Mouse (Mus musculus) lung, embryonic 15.5 days (tissue): ENCODE measurements around the gene Slbp. TPM values are rescaled to one million over a fixed set of nuclear protein-coding genes. Genes with fewer than 3 reads are reported as not detected.

ENCODE experiments used
- ATAC-seq: fragments of 200-750 bp; cut with Nextera tagmentation; 2 replicates; pipeline ENCODE4 v1.8.0; 2017; ENCODE audit warnings: moderate number of reproducible peaks, borderline replicate concordance; ENCODE audit not compliant: low FRiP score, low TSS enrichment; ENCODE audit errors: extremely low read depth
- H3K27ac ChIP-seq: fragments of 300-500 bp; sonication (generic); 2 replicates; pipeline ENCODE4 v1.5.1; 2015; ENCODE audit warnings: moderate library complexity, mild to moderate bottlenecking, inconsistent platforms
- H3K27me3 ChIP-seq: fragments of 300-500 bp; sonication (generic); 2 replicates; pipeline ENCODE4 v1.6.1; 2015; ENCODE audit warnings: inconsistent platforms
- H3K36me3 ChIP-seq: fragments of 300-500 bp; sonication (generic); 2 replicates; pipeline ENCODE4 v1.6.1; 2015; ENCODE audit warnings: inconsistent platforms
- H3K4me1 ChIP-seq: fragments of 300-500 bp; sonication (generic); 2 replicates; pipeline ENCODE4 v1.6.1; 2015; ENCODE audit warnings: inconsistent platforms
- H3K4me2 ChIP-seq: fragments of 300-500 bp; sonication (generic); 2 replicates; pipeline ENCODE4 v1.6.1; 2015; ENCODE audit warnings: inconsistent platforms, mild to moderate bottlenecking, moderate library complexity
- H3K4me3 ChIP-seq: fragments of 300-500 bp; sonication (generic); 2 replicates; pipeline ENCODE4 v1.5.1; 2015; ENCODE audit warnings: mild to moderate bottlenecking, inconsistent platforms
- H3K9ac ChIP-seq: fragments of 300-500 bp; sonication (generic); 2 replicates; pipeline ENCODE4 v1.6.1; 2015; ENCODE audit warnings: inconsistent platforms
- H3K9me3 ChIP-seq: fragments of 300-500 bp; sonication (generic); 2 replicates; pipeline ENCODE4 v1.6.1; 2016; ENCODE audit warnings: inconsistent platforms
- WGBS: fragments of 180-500 bp; shearing (Covaris S2); methylation state at CpG from one replicate; pipeline ENCODE4 v1.1.7; 2015; 5-methylcytosine and 5-hydroxymethylcytosine counted together
- polyA plus RNA-seq: library from polyadenylated mRNA; unstranded; fragments of >200 nt; fragmentation: Nextera tagmentation; extraction: Ambion mirVana; gene quantifications from 2 replicates; pipeline ENCODE4 v1.2.1, GENCODE M21; 2015

Slbp gene
- polyA plus RNA-seq, 1 experiment from 2014 or later = 284 TPM

GRCm38 (mm10) chr5:33689852-33690645 is 37.7 kb upstream of the Slbp start:
- no peak for ATAC-seq
- Histone ChIP-seq H3K4me1 (peaks cover 66% of the 10 kb centered on the region), H3K4me3 (no peak overlapping the region), H3K4me2 (no peak overlapping the region), H3K36me3 (no peaks in the 10 kb centered on the region), H3K9ac (no peak overlapping the region), H3K27me3 (0 out of 2 replicates have a peak, but pooled peaks cover 5% of the 10 kb centered on the region), H3K9me3 (no peaks in the 10 kb centered on the region), H3K27ac (peak overlapping the region; percentile 25; the same call in 1 of the 2 replicates)
- 73% methylated on average over 11 of the region's 11 CpGs for WGBS

DNA sequence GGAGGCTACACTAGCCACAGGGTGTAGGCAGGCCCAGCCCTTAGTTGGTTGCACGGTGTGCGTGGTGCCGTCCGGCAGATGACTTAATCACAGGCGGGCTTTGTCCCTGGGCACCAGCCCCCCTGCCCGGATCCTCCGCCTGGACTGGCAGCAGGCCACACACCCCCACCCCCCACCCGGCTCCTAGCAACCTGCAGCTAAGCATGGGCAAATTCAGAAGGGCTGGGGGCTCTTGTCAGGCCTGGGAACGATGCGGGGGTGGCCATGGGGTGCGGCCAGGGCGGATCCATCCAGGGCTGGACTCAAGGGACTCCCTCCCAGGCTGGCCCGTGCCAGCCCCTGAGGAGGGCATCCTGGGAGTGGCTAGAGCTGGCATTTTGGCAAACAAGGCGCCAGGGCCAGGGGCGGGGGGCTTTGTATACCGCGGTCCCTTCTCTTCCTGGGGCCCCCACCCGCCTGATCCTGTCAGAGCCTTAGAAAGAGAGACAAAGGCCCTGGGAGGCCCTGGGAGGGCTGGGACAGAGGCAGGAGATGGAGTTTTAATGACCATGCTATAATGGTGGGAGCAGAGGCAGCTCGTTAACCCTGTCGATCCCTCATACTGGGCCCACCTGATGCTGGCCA is 37.0 kb upstream of the Slbp start:
- H3K4me2 ChIP-seq = no peak overlapping the region
- H3K9ac ChIP-seq = no peak overlapping the region

DNA sequence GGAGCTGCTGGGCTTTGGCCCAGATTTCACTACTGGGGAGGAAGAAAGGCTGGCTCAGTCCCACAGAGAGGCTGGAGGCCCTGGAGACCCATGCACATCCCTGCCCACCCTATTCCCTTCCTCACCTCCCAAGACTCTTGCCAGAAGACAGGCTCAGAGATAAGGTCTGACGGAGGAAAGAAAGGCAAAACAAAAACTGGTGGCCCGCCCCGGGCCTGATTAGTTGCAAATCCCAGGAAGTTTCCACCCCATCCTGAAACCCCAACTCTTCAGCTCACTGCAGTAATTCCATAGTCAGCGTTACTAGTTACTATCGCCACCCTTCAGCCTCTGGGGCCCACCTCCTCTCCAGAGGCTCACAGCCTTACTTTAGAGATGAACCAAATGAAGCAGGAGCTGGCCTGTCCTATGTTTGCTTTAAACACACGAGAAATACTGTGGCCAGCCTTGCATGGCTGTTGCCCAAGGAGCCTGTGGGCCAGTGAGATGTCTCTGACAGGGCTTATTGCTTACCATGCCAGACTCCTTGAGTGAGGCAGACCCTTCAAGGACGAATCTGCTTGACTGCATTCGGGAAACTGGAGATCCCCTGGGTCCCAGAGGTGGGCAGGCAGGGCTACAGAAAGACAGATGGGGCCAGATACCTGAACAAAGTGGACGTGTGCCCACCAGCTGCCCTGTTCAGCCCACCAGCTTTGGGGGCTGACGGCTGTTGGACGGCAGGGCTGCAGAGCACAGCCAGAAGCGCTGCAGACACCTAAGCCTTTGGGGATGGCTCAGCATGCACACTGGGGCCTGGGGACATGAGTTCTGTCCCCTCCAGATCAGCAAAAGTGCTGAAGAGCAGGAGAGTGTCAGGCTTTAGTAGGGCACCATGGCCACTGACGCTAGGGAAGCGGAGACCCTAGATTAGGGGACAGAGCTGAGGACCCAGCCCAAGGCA is 36.2 kb upstream of the Slbp start:
- Histone ChIP-seq H3K9ac (no peak overlapping the region), H3K27ac (peak overlapping the region; percentile 60)
- ATAC-seq = no peak

More for the DNA sequence above, 37.0 kb upstream of the Slbp start:
- H3K9me3 ChIP-seq = no peaks in the 10 kb centered on the region
- H3K4me1 ChIP-seq = peaks cover 63% of the 10 kb centered on the region
- ATAC-seq = peak; percentile 20; the same call in 1 of the 2 replicates
- no peaks in the 10 kb centered on the region for H3K36me3 ChIP-seq
- no peak overlapping the region for H3K4me3 ChIP-seq
- H3K27me3 ChIP-seq = 0 out of 2 replicates have a peak, but pooled peaks cover 2% of the 10 kb centered on the region
- peak overlapping the region; percentile 60 for H3K27ac ChIP-seq
- 59% methylated on average over 19 of the region's 20 CpGs for WGBS

GRCm38 (mm10) chr5:33687142-33687541 is 34.8 kb upstream of the Slbp start:
- H3K9ac ChIP-seq = no peak overlapping the region
- H3K4me2 ChIP-seq = no peak overlapping the region
- no peak overlapping the region for H3K27ac ChIP-seq
- H3K4me1 ChIP-seq = peaks cover 44% of the 10 kb centered on the region
- H3K9me3 ChIP-seq = no peaks in the 10 kb centered on the region
- no peak overlapping the region for H3K4me3 ChIP-seq
- no peak for ATAC-seq
- H3K36me3 ChIP-seq = no peaks in the 10 kb centered on the region
- no peaks in the 10 kb centered on the region for H3K27me3 ChIP-seq
- WGBS = 63% methylated on average over 4 of the region's 4 CpGs

More for the DNA sequence above, 36.2 kb upstream of the Slbp start:
- Histone ChIP-seq H3K4me1 (peaks cover 57% of the 10 kb centered on the region), H3K9me3 (no peaks in the 10 kb centered on the region), H3K36me3 (no peaks in the 10 kb centered on the region), H3K4me2 (no peak overlapping the region), H3K27me3 (no peaks in the 10 kb centered on the region), H3K4me3 (no peak overlapping the region)
- WGBS = 57% methylated on average over 14 of the region's 14 CpGs

DNA sequence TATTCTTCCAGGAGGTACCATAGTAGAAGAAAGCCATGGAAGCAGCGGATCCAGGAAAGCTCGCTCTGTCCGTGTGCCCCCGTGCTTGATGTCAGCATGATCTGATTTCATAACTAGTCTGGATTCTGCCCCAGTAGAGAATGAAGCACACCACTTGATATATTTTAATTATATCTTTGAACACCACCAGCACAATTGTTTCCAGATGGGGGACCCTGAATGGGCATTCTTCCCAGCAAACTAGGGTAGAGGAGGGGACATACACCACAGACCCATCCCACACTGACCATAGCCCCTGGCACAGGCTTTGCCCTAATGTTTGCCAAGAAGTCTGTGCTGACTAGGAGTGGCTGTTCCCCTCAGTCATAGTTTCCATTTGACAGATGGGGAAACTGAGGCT is 32.6 kb upstream of the Slbp start:
- Histone ChIP-seq H3K9me3 (no peaks in the 10 kb centered on the region), H3K27ac (no peak overlapping the region), H3K4me2 (no peak overlapping the region), H3K36me3 (no peaks in the 10 kb centered on the region), H3K4me3 (no peak overlapping the region), H3K4me1 (peaks cover 38% of the 10 kb centered on the region), H3K9ac (no peak overlapping the region), H3K27me3 (no peaks in the 10 kb centered on the region)
- WGBS = 81% methylated on average over 4 of the region's 4 CpGs
- ATAC-seq = no peak

- H3K27me3 ChIP-seq = no peaks in the 10 kb centered on the region
- H3K9ac ChIP-seq = no peak overlapping the region
- no peak overlapping the region for H3K4me3 ChIP-seq
- H3K27ac ChIP-seq = no peak overlapping the region
- peaks cover 29% of the 10 kb centered on the region for H3K4me1 ChIP-seq
- H3K9me3 ChIP-seq = no peaks in the 10 kb centered on the region
- WGBS = 42% methylated on average over 7 of the region's 7 CpGs
- no peak overlapping the region for H3K4me2 ChIP-seq
- ATAC-seq = peak; percentile 55; the same call in 1 of the 2 replicates
- no peaks in the 10 kb centered on the region for H3K36me3 ChIP-seq
Observed at GRCm38 (mm10) chr5:33683897-33684652, 31.7 kb upstream of the Slbp start.

DNA sequence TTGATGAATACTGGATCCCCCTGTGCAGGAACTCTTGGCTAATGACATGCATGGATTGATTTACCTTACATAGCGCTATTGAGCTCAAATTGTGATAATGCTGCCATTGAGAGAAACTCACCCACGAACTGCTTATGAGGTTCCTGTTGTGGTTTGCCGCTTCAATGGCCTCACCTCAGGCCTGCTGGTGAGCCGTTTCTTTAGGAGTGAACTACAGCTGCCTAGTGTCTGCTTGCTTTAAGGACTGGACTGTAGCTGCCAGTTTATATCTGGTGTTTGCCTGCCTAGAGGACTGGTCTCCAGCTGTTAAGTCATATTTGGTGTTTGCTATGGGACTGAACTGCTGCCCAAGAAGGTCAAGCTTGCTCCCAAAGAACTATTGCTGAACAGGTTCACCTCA is 30.6 kb upstream of the Slbp start:
- WGBS = 86% methylated on average over 4 of the region's 4 CpGs
- H3K9ac ChIP-seq = no peak overlapping the region
- no peak for ATAC-seq

GRCm38 (mm10) chr5:33681611-33682388 is 29.4 kb upstream of the Slbp start:
- Histone ChIP-seq H3K4me3 (no peak overlapping the region), H3K4me1 (peaks cover 19% of the 10 kb centered on the region), H3K4me2 (no peak overlapping the region), H3K9ac (no peak overlapping the region), H3K27me3 (no peaks in the 10 kb centered on the region), H3K9me3 (no peaks in the 10 kb centered on the region), H3K36me3 (no peaks in the 10 kb centered on the region), H3K27ac (no peak overlapping the region)
- no peak for ATAC-seq
- WGBS = 72% methylated on average over 15 of the region's 15 CpGs

More for the DNA sequence above, 30.6 kb upstream of the Slbp start:
- Histone ChIP-seq H3K4me3 (no peak overlapping the region), H3K4me2 (no peak overlapping the region), H3K9me3 (no peaks in the 10 kb centered on the region), H3K36me3 (no peaks in the 10 kb centered on the region), H3K4me1 (peaks cover 24% of the 10 kb centered on the region), H3K27me3 (no peaks in the 10 kb centered on the region), H3K27ac (no peak overlapping the region)

DNA sequence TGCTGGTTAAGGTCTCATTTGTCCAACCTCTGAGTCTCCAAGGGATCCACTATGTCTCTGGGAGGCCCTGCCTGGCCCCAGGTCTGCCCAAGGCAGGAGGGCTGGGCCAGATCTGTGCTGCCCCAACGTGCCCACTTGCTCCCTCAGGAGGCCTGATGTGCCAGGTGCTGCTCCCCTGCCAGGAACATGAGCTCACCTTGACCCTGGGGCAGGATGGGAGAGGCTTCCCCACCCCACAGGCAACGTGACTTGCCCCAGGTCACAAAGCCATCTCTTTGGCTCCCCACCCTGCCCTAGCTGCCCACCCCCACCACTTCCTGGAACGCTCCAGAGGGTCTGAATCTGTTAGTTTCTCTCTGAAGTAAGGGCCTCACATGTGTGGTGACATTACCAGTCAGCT is 28.7 kb upstream of the Slbp start:
- Histone ChIP-seq H3K9ac (no peak overlapping the region), H3K27ac (no peak overlapping the region), H3K9me3 (no peaks in the 10 kb centered on the region), H3K27me3 (no peaks in the 10 kb centered on the region), H3K4me3 (no peak overlapping the region), H3K4me2 (no peak overlapping the region), H3K4me1 (peaks cover 19% of the 10 kb centered on the region), H3K36me3 (no peaks in the 10 kb centered on the region)
- WGBS = 52% methylated on average over 3 of the region's 3 CpGs
- ATAC-seq = no peak

- Histone ChIP-seq H3K9ac (no peak overlapping the region), H3K4me3 (no peak overlapping the region), H3K36me3 (no peaks in the 10 kb centered on the region), H3K4me1 (peaks cover 24% of the 10 kb centered on the region), H3K27ac (peak overlapping the region; percentile 79), H3K4me2 (no peak overlapping the region), H3K9me3 (no peaks in the 10 kb centered on the region), H3K27me3 (no peaks in the 10 kb centered on the region)
- ATAC-seq = no peak
- WGBS = 48% methylated on average over 5 of the region's 5 CpGs
Observed at GRCm38 (mm10) chr5:33678244-33678643, 25.9 kb upstream of the Slbp start.
